Mouse (Mus musculus): ENCODE measurements around the gene Grb7. TPM values are rescaled to one million over a fixed set of nuclear protein-coding genes. Genes with fewer than 3 reads are reported as not detected.

The Grb7 gene
- polyA plus RNA-seq, 1 experiment from 2014 or later = 45.3 TPM

- H3K4me1 ChIP-seq = no peaks in the 10 kb centered on the region; the same call in 1 of the 2 replicates
- H3K27me3 ChIP-seq = no peaks in the 10 kb centered on the region
- ATAC-seq (ENCODE audit: borderline replicate concordance, extremely low read depth, low FRiP score, low TSS enrichment) = no peak
- H3K9me3 ChIP-seq = no peaks in the 10 kb centered on the region
- no peak overlapping the region for H3K9ac ChIP-seq
- 13% methylated on average over 7 of the region's 7 CpGs for WGBS
- no peaks in the 10 kb centered on the region for H3K36me3 ChIP-seq
- no peak overlapping the region for H3K4me3 ChIP-seq
- no peak overlapping the region for H3K4me2 ChIP-seq
- H3K27ac ChIP-seq = no peak overlapping the region
These were observed 46.8 kb downstream of the Grb7 start for GRCm38 (mm10) chr11:98492959-98493358.

DNA sequence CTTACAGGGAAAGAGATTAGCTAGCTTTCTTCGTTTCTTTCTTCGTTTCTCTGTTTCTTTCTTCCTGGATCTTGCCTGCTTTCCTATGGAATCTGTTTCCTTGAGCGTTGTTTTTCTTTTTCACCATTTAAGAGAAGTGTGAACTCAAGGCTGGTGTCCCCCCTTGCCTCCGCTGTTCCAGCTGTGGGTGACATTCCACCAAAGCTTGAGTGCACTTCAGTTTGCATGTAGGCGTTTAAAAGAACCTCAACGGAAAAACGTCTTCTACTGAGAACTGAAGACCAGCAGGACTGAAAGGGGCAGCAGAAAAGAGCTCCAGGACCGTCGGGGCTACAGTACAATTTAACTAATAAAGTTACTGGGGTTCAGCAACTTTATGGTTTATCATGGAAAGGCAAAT lies 47.2 kb downstream of the Grb7 start:
- no peak overlapping the region for H3K9ac ChIP-seq
- H3K36me3 ChIP-seq = no peaks in the 10 kb centered on the region
- 48% methylated on average over 9 of the region's 9 CpGs for WGBS
- H3K27me3 ChIP-seq = no peaks in the 10 kb centered on the region
- H3K4me2 ChIP-seq = no peak overlapping the region
- H3K4me3 ChIP-seq = no peak overlapping the region
- no peak overlapping the region for H3K27ac ChIP-seq
- no peaks in the 10 kb centered on the region; the same call in 1 of the 2 replicates for H3K4me1 ChIP-seq
- ATAC-seq (ENCODE audit: borderline replicate concordance, extremely low read depth, low FRiP score, low TSS enrichment) = no peak
- H3K9me3 ChIP-seq = no peaks in the 10 kb centered on the region

DNA sequence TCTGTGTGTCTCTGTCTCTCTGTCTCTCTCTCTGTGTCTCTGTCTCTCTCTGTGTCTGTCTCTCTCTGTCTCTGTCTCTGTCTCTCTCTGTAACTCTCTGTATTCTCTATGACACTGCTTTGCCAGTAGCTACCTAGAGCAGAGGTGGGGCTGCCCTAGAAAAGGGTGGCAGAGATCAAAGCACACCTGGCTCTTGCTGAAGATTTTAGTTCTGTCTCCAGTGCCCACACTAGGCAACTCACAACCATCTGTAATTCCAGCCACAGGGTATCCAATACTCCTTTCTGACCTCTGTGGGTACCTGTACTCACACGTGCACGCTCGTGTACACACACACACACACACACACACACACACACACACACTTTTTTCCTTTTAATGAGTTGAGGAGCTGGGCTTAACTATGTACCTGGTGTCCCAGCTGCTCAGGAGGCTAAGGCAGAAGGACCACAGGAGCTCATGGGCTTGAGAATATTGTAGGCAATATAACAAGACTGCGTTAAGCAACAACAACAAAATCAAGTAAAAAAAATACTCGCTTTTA lies 49.1 kb downstream of the Grb7 start:
- WGBS = 88% methylated on average over 5 of the region's 5 CpGs
- ATAC-seq (ENCODE audit: borderline replicate concordance, extremely low read depth, low FRiP score, low TSS enrichment) = no peak

DNA sequence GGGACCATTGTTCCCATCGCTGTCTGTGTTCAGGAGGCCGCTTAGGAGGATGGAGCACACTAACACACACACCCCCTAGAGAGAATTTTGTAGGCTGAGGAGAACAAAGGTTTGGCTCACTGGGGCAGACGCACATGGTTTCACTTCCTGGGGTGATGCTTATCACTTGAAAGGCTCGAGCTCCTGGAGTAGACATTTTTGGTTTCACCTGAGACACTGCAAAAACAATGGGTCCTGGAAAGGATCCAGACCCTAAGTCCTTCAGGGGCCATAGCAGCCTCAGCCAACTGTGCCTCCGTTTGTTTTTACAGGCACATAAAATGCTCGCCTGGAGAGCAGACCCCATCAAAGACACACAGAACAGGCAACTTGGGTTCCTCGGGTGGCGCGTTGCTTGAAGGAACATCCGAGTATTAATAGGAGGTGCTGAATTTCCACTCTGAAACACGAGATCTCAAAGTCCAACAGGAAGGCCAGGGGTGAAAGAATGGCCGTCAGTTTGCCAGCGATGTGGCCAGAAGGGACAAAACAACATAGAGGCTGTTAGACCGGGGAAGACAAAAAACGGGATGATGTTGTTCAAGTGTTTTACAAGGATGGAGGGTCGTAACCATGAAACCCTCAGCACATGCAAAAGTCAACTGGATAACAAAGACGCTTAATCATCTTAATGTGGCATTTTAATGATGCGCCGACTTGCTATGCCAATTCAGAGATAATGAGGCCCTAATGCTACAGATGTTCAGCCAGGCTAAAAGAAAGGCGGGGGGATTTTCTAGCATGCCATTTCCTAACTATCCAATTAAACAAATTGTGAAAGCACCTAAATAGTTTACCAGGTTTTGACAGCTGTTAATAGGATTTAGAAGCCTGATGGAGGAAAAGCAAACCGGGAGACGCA lies 51.4 kb downstream of the Grb7 start:
- no peak overlapping the region for H3K4me2 ChIP-seq
- no peaks in the 10 kb centered on the region for H3K36me3 ChIP-seq
- no peak overlapping the region for H3K9ac ChIP-seq
- H3K27ac ChIP-seq = no peak overlapping the region
- WGBS = 46% methylated on average over 22 of the region's 22 CpGs
- ATAC-seq (ENCODE audit: borderline replicate concordance, extremely low read depth, low FRiP score, low TSS enrichment) = no peak
- no peaks in the 10 kb centered on the region; the same call in 1 of the 2 replicates for H3K4me1 ChIP-seq
- no peak overlapping the region for H3K4me3 ChIP-seq
- no peaks in the 10 kb centered on the region for H3K27me3 ChIP-seq
- H3K9me3 ChIP-seq = no peaks in the 10 kb centered on the region

More for the DNA sequence above, 49.1 kb downstream of the Grb7 start:
- no peaks in the 10 kb centered on the region for H3K36me3 ChIP-seq
- no peaks in the 10 kb centered on the region for H3K27me3 ChIP-seq
- no peaks in the 10 kb centered on the region; the same call in 1 of the 2 replicates for H3K4me1 ChIP-seq
- H3K4me2 ChIP-seq = no peak overlapping the region
- no peak overlapping the region for H3K4me3 ChIP-seq
- no peaks in the 10 kb centered on the region for H3K9me3 ChIP-seq
- no peak overlapping the region for H3K9ac ChIP-seq
- no peak overlapping the region for H3K27ac ChIP-seq

DNA sequence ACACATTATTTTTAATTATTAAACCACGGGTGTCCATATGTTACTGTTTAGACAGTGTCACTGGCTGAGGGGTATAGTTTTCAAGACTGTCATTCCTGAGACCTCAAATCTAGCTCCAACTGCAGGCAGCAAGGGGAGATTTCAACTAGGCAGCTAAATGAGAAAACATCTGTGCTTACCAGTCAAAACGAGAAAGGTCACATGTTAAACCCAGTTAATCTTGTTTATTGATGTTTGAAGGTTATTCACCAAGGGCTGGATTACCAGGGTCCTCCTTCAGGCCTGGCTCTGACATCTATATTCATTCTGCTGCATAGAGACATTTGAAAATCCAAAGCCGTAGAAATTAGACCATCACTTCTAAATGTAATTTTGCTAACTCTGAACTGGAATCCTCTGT lies 58.7 kb downstream of the Grb7 start:
- WGBS = 56% methylated on average over 3 of the region's 3 CpGs
- H3K36me3 ChIP-seq = no peaks in the 10 kb centered on the region

More for the DNA sequence above, 58.7 kb downstream of the Grb7 start:
- H3K4me2 ChIP-seq = no peak overlapping the region
- H3K27me3 ChIP-seq = no peaks in the 10 kb centered on the region
- ATAC-seq (ENCODE audit: borderline replicate concordance, extremely low read depth, low FRiP score, low TSS enrichment) = no peak
- no peak overlapping the region for H3K27ac ChIP-seq
- no peak overlapping the region for H3K9ac ChIP-seq
- no peaks in the 10 kb centered on the region for H3K4me1 ChIP-seq
- no peak overlapping the region for H3K4me3 ChIP-seq
- H3K9me3 ChIP-seq = no peaks in the 10 kb centered on the region

Other genes with a start within 250 kb of the Grb7 start
- gene Cdk12, start 243.3 kb upstream of the Grb7 start, polyA plus RNA-seq (2015; fragmentation: Nextera tagmentation; extraction: Ambion mirVana) = 8.8 and 10.0 TPM in 2 replicates
- 0.05 TPM in 1 of 2 replicates, not detected in the other for gene Neurod2, start 116.7 kb upstream of the Grb7 start, polyA plus RNA-seq (2015; fragmentation: Nextera tagmentation; extraction: Ambion mirVana)
- gene Ppp1r1b, start 98.0 kb upstream of the Grb7 start, polyA plus RNA-seq (2015; fragmentation: Nextera tagmentation; extraction: Ambion mirVana) = 3.5 and 5.5 TPM in 2 replicates
- 45.2 and 52.5 TPM in 2 replicates for gene Stard3, start 88.0 kb upstream of the Grb7 start, polyA plus RNA-seq (2015; fragmentation: Nextera tagmentation; extraction: Ambion mirVana)
- 5.1 and 7.5 TPM in 2 replicates for gene Tcap, start 62.6 kb upstream of the Grb7 start, polyA plus RNA-seq (2015; fragmentation: Nextera tagmentation; extraction: Ambion mirVana)
- 0.12 TPM in 1 of 2 replicates, not detected in the other for gene Pnmt, start 59.9 kb upstream of the Grb7 start, polyA plus RNA-seq (2015; fragmentation: Nextera tagmentation; extraction: Ambion mirVana)
- gene Pgap3, start 45.9 kb upstream of the Grb7 start, polyA plus RNA-seq (2015; fragmentation: Nextera tagmentation; extraction: Ambion mirVana) = 13.0 and 14.7 TPM in 2 replicates
- gene Erbb2, start 33.9 kb upstream of the Grb7 start, polyA plus RNA-seq (2015; fragmentation: Nextera tagmentation; extraction: Ambion mirVana) = 37.2 and 39.4 TPM in 2 replicates
- gene Mien1, start 7.4 kb upstream of the Grb7 start, polyA plus RNA-seq (2015; fragmentation: Nextera tagmentation; extraction: Ambion mirVana) = 76.8 and 78.0 TPM in 2 replicates
- gene Ikzf3, start 99.6 kb downstream of the Grb7 start, polyA plus RNA-seq (2015; fragmentation: Nextera tagmentation; extraction: Ambion mirVana) = 0.49 and 1.2 TPM in 2 replicates
- 0.14 TPM in 1 of 2 replicates, not detected in the other for gene Zpbp2, start 104.7 kb downstream of the Grb7 start, polyA plus RNA-seq (2015; fragmentation: Nextera tagmentation; extraction: Ambion mirVana)
- 54.6 and 55.2 TPM in 2 replicates for gene Ormdl3, start 141.0 kb downstream of the Grb7 start, polyA plus RNA-seq (2015; fragmentation: Nextera tagmentation; extraction: Ambion mirVana)
- gene Lrrc3c, start 151.9 kb downstream of the Grb7 start, polyA plus RNA-seq (2015; fragmentation: Nextera tagmentation; extraction: Ambion mirVana) = not detected in 2 replicates
- 1.0 and 1.4 TPM in 2 replicates for gene Gm12355, start 179.3 kb downstream of the Grb7 start, polyA plus RNA-seq (2015; fragmentation: Nextera tagmentation; extraction: Ambion mirVana)
- gene Gsdma3, start 180.0 kb downstream of the Grb7 start, polyA plus RNA-seq (2015; fragmentation: Nextera tagmentation; extraction: Ambion mirVana) = not detected in 2 replicates
- gene Gsdma2, start 200.4 kb downstream of the Grb7 start, polyA plus RNA-seq (2015; fragmentation: Nextera tagmentation; extraction: Ambion mirVana) = not detected in 2 replicates
- gene Gsdma, start 218.0 kb downstream of the Grb7 start, polyA plus RNA-seq (2015; fragmentation: Nextera tagmentation; extraction: Ambion mirVana) = 0.06 TPM in 1 of 2 replicates, not detected in the other
- 211 and 214 TPM in 2 replicates for gene Psmd3, start 236.2 kb downstream of the Grb7 start, polyA plus RNA-seq (2015; fragmentation: Nextera tagmentation; extraction: Ambion mirVana)